Mouse (Mus musculus): ENCODE measurements around the gene Dnajc2.

The Dnajc2 gene

GRCm38 (mm10) chr5:21768506-21768905 lies 16.5 kb downstream of the Dnajc2 start:
- in situ Hi-C loops (cut with MboI; ENCODE audit: low pct_unique_long_range_greater_than_20kb in 1 of 2, low sequenced_read_pairs in 2 of 2, unreplicated experiment in 1 of 2), result no loop called here

DNA sequence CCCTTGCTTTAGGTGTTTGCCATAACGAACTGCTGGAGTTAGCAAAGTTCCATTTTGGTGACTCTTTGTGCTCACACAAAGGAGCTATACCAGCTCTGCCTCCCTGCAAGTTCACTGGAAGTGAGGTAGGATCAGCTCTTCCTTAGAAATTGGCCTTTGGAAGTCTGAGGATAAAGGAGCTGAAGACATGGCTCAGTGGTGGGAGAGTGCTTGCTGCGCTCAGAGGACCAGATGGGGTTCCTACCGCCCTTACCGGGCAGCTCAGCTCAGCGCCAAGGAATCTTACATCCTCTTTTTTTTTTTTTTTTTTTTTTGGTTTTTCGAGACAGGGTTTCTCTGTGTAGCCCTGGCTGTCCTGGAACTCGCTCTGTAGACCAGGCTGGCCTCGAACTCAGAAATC lies 39.1 kb downstream of the Dnajc2 start:
- in situ Hi-C loops (cut with MboI; ENCODE audit: low pct_unique_long_range_greater_than_20kb in 1 of 2, low sequenced_read_pairs in 2 of 2, unreplicated experiment in 1 of 2), result loop anchor here in 1 of 2 experiments (5.0 kb wide), 1 partner anchor 36 kb away; no protein-coding TSS in a partner anchor

DNA sequence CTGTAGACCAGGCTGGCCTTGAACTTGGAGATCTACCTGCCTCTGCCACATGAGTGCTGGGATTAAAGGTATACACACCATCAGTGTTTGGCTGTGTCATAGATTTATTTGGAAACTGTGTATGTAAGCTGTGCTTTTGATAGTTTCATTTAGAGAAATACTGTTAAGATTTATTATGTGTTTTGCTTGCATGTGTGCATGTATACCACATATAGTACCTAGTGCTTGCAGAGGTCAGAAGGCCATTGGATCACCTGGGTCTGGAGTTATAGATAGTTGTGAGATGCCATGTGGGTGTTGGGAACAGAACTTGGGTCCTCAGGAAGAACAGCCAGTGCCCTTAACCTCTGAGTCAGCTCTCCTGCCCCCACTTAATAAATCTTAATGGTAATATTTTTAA lies 40.4 kb downstream of the Dnajc2 start:
- in situ Hi-C loops (cut with MboI; ENCODE audit: low pct_unique_long_range_greater_than_20kb in 1 of 2, low sequenced_read_pairs in 2 of 2, unreplicated experiment in 1 of 2), result loop anchor here in 1 of 2 experiments (5.0 kb wide), 1 partner anchor 38 kb away; no protein-coding TSS in a partner anchor

DNA sequence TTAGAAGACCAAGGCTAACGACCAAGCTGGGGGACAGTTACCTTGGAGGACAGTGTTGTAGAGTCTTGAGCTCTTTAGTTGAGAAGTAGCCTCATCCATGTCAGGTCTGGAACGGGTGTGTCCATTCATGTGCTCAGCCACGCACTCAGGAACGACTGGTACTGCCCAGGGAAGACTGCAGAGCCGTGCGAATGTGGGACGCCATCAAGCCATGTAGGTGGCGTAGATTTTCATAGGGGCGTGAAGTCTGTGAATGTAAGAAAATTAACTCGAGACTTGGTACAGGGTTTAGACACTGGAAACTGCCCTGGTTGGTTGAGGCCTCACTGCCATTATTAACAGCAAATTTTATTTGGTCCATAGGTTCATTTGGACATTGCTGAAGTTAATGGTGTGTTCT lies 41.4 kb downstream of the Dnajc2 start:
- in situ Hi-C loops (cut with MboI; ENCODE audit: low pct_unique_long_range_greater_than_20kb in 1 of 2, low sequenced_read_pairs in 2 of 2, unreplicated experiment in 1 of 2), result no loop called here

GRCm38 (mm10) chr5:21739881-21740280 lies 45.2 kb downstream of the Dnajc2 start:
- in situ Hi-C loops (cut with MboI; ENCODE audit: low pct_unique_long_range_greater_than_20kb in 1 of 2, low sequenced_read_pairs in 2 of 2, unreplicated experiment in 1 of 2), result no loop called here

GRCm38 (mm10) chr5:21739120-21739519 lies 45.9 kb downstream of the Dnajc2 start:
- in situ Hi-C loops (cut with MboI; ENCODE audit: low pct_unique_long_range_greater_than_20kb in 1 of 2, low sequenced_read_pairs in 2 of 2, unreplicated experiment in 1 of 2), result no loop called here

DNA sequence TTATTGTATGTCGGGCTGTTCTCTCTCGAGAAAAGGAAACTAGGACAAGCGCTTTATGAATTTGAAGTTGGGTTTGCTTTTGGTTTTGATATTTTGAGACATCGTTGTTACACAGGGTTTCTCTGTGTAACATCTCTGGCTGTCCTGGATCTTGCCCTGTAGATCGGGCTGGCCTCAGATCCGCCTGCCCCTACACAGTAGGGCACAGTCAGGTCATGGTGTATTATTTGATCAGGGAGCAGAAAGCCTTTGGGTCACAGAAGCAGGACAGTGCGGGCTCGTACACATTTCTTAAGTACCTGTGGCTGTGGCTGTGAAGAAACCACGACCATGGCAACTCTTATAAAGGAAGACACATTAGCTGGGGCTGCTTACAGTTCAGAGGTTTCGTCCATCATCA lies 47.4 kb downstream of the Dnajc2 start:
- in situ Hi-C loops (cut with MboI; ENCODE audit: low pct_unique_long_range_greater_than_20kb in 1 of 2, low sequenced_read_pairs in 2 of 2, unreplicated experiment in 1 of 2), result no loop called here

DNA sequence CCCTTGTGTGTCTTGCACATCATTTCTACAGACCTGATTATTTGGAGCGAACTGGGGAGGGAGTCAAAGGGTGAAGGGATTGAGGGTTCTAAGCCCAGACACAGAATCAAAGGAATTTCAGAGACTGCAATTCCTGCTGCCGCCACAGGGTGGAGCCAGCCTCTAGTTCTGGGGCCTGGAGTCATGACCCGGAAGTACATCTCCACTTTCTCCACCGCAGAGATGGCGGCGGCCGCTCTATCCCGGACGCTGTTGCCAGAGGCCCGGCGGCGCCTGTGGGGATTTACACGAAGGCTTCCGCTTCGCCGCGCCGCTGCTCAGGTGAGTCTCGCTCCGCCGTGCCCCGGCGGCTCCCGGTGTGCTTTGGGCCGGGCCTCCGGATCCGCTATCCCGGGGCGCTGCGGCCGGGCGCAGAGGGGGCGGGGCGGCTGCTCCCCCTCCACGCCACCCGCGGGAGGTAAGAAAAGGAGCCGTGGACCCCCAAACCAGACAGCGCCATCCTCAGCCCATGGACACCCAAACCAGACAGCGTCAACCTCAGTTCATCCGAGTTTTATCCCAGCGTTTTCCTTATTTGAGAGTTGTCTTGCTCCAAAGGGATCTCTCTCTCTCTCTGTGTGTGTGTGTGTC lies 48.0 kb downstream of the Dnajc2 start, which contains the start of gene Pmpcb:
Gene Pmpcb (plus strand): TSS at position 186 of the 630 bp plus-strand sequence.
- in situ Hi-C loops (cut with MboI; ENCODE audit: low pct_unique_long_range_greater_than_20kb in 1 of 2, low sequenced_read_pairs in 2 of 2, unreplicated experiment in 1 of 2), result no loop called here

- in situ Hi-C loops (cut with MboI; ENCODE audit: low pct_unique_long_range_greater_than_20kb in 1 of 2, low sequenced_read_pairs in 2 of 2, unreplicated experiment in 1 of 2), result no loop called here
These were observed 49.0 kb downstream of the Dnajc2 start for GRCm38 (mm10) chr5:21736046-21736445.

DNA sequence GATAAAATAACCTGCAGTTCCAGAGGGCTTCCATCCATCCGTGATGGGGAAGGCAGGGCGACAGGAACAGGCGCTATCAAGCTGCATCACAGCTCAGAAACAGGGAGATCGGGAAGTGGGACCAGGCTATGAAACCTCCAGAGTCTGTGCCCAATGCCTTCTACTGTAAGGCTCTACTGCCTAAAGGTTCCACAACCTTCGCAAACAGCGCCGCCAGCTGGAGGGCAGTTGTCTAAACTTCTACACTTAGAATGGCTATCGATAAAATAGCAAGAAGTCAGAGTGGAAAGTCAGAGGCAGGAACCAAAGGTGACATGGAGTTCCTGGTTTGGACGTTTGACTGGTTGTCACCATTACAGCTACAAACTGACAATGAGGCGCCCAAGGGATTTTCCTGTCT lies 49.5 kb downstream of the Dnajc2 start:
- in situ Hi-C loops (cut with MboI; ENCODE audit: low pct_unique_long_range_greater_than_20kb in 1 of 2, low sequenced_read_pairs in 2 of 2, unreplicated experiment in 1 of 2), result no loop called here

GRCm38 (mm10) chr5:21735100-21735499 lies 50.0 kb downstream of the Dnajc2 start:
- in situ Hi-C loops (cut with MboI; ENCODE audit: low pct_unique_long_range_greater_than_20kb in 1 of 2, low sequenced_read_pairs in 2 of 2, unreplicated experiment in 1 of 2), result no loop called here

- in situ Hi-C loops (cut with MboI; ENCODE audit: low pct_unique_long_range_greater_than_20kb in 1 of 2, low sequenced_read_pairs in 2 of 2, unreplicated experiment in 1 of 2), result no loop called here
These were observed 52.1 kb downstream of the Dnajc2 start for GRCm38 (mm10) chr5:21732930-21733329.

GRCm38 (mm10) chr5:21732177-21732911 lies 52.7 kb downstream of the Dnajc2 start:
- in situ Hi-C loops (cut with MboI; ENCODE audit: low pct_unique_long_range_greater_than_20kb in 1 of 2, low sequenced_read_pairs in 2 of 2, unreplicated experiment in 1 of 2), result no loop called here

DNA sequence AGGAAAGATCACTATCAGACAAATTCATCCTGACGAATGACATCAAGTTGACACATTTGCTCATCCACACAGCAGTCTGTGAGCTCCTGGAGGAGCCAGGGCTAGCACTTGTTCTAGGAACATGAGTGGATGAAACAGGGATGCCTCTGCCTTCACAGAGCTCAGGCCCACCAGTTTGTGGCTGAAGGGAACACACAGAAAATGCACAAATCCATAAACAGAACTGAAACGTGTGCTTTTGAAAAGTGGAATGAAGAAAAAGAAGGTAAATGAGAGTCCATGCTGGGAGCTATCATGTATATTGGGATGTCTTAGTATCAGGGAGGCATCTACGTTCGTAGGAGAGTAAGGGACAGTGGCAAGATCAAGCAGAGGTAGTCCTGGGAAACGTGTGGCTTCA lies 55.9 kb downstream of the Dnajc2 start:
- in situ Hi-C loops (cut with MboI; ENCODE audit: low pct_unique_long_range_greater_than_20kb in 1 of 2, low sequenced_read_pairs in 2 of 2, unreplicated experiment in 1 of 2), result no loop called here

GRCm38 (mm10) chr5:21724872-21725271 lies 60.2 kb downstream of the Dnajc2 start:
- in situ Hi-C loops (cut with MboI; ENCODE audit: low pct_unique_long_range_greater_than_20kb in 1 of 2, low sequenced_read_pairs in 2 of 2, unreplicated experiment in 1 of 2), result no loop called here

- in situ Hi-C loops (cut with MboI; ENCODE audit: low pct_unique_long_range_greater_than_20kb in 1 of 2, low sequenced_read_pairs in 2 of 2, unreplicated experiment in 1 of 2), result no loop called here
These were observed 60.6 kb downstream of the Dnajc2 start for GRCm38 (mm10) chr5:21724427-21724826.

DNA sequence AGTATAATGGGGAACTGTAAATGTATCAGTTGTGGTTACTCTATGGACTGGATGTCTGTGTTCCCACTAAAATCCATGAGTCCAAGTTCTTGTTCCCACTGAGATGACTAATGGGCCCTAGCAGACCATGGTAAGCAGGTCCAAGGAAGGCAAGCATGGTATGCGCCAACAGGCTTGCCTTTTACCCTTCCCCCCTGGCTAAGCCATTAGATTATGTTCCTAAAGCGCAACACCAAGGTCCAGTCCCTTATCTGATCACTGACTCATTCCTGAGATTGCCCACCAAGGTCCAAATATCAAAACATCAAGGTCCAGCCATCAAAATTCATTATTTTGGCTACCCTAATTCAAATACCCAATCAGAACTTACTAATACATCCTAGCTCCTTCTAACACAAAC lies 65.8 kb downstream of the Dnajc2 start:
- in situ Hi-C loops (cut with MboI; ENCODE audit: low pct_unique_long_range_greater_than_20kb in 1 of 2, low sequenced_read_pairs in 2 of 2, unreplicated experiment in 1 of 2), result no loop called here

DNA sequence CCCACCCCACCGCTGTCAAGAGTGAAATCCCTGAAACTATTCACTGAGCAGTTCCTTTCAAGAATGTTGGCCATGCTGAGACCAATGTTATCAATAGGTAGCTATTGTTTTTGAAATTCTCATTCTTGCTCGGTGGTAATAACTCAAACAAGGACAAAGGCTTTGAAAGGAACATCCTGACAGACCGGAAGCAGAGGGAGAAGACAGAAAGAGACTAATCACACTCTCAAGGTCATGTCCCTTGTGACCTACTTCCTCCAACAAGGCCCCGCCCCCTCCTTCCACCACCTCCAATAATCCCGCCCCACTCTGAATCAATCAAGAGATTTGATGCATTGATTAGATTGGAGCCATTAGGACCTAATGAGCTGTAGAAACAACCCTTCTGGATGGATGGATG lies 66.5 kb downstream of the Dnajc2 start:
- in situ Hi-C loops (cut with MboI; ENCODE audit: low pct_unique_long_range_greater_than_20kb in 1 of 2, low sequenced_read_pairs in 2 of 2, unreplicated experiment in 1 of 2), result no loop called here

- in situ Hi-C loops (cut with MboI; ENCODE audit: low pct_unique_long_range_greater_than_20kb in 1 of 2, low sequenced_read_pairs in 2 of 2, unreplicated experiment in 1 of 2), result no loop called here
These were observed 67.8 kb downstream of the Dnajc2 start for GRCm38 (mm10) chr5:21717165-21717715.

- in situ Hi-C loops (cut with MboI; ENCODE audit: low pct_unique_long_range_greater_than_20kb in 1 of 2, low sequenced_read_pairs in 2 of 2, unreplicated experiment in 1 of 2), result no loop called here
These were observed 70.6 kb downstream of the Dnajc2 start for GRCm38 (mm10) chr5:21714447-21714846.
